Mouse (Mus musculus) cortical plate, adult 2 months (tissue): ENCODE results near the gene Irf2bp2.

ENCODE experiments used
- CTCF ChIP-seq: fragments of 200-500 bp; IDR thresholded peaks from 2 replicates; pipeline ENCODE4 v1.5.1; 2011; ENCODE audit warnings: mild to moderate bottlenecking, control low read depth, low read length; ENCODE audit not compliant: insufficient read depth; ENCODE audit errors: extremely low read depth
- POLR2A ChIP-seq: fragments of 200-500 bp; IDR thresholded peaks from 2 replicates; pipeline ENCODE4 v1.6.1; 2011; ENCODE audit warnings: mild to moderate bottlenecking, low read length, control low read depth; ENCODE audit not compliant: insufficient read depth; ENCODE audit errors: extremely low read depth

GRCm38 (mm10) chr8:126626415-126626814, 32.6 kb upstream of the Irf2bp2 start:
- TF ChIP-seq CTCF (no peak), POLR2A (no peak)
